Mouse (Mus musculus) lung, postnatal 0 days (tissue): ENCODE results near the gene Bmx. TPM values are rescaled to one million over a fixed set of nuclear protein-coding genes. Genes with fewer than 3 reads are reported as not detected.

Experiments
- ATAC-seq: fragments of 200-750 bp; cut with Nextera tagmentation; 2 replicates; pipeline ENCODE4 v1.8.0; 2017; ENCODE audit warnings: moderate library complexity
- DNase-seq: peaks from one replicate; pipeline ENCODE4 v3.0.0-alpha.2; 2016; ENCODE audit warnings: low spot score
- H3K27ac ChIP-seq: fragments of 300-500 bp; sonication (generic); 2 replicates; pipeline ENCODE4 v1.5.1; 2014; ENCODE audit warnings: antibody characterized with exemption, mild to moderate bottlenecking, low read length, mixed read lengths
- H3K27me3 ChIP-seq: fragments of 300-500 bp; sonication (generic); replicated peaks from 2 replicates; pipeline ENCODE4 v1.6.1; 2014; ENCODE audit warnings: low read length, mixed read lengths; ENCODE audit not compliant: insufficient read depth
- H3K36me3 ChIP-seq: fragments of 300-500 bp; sonication (generic); 2 replicates; pipeline ENCODE4 v1.6.1; 2014; ENCODE audit warnings: low read length, mixed read lengths; ENCODE audit not compliant: insufficient read depth
- H3K4me1 ChIP-seq: fragments of 300-500 bp; sonication (generic); 2 replicates; pipeline ENCODE4 v1.6.1; 2014; ENCODE audit warnings: antibody characterized with exemption, low read depth, low read length, mixed read lengths; ENCODE audit not compliant: insufficient read depth
- H3K4me2 ChIP-seq: fragments of 300-500 bp; sonication (generic); replicated peaks from 2 replicates; pipeline ENCODE4 v1.6.1; 2014; ENCODE audit warnings: low read depth, mild to moderate bottlenecking, low read length, moderate library complexity, mixed read lengths
- H3K4me3 ChIP-seq: fragments of 300-500 bp; sonication (generic); 2 replicates; pipeline ENCODE4 v1.5.1; 2014; ENCODE audit warnings: low read depth, low read length
- H3K9ac ChIP-seq: fragments of 300-500 bp; sonication (generic); replicated peaks from 2 replicates; pipeline ENCODE4 v1.6.1; 2014; ENCODE audit warnings: low read depth, mild to moderate bottlenecking
- H3K9me3 ChIP-seq: fragments of 300-500 bp; sonication (generic); 2 replicates; pipeline ENCODE4 v1.6.1; 2016; ENCODE audit warnings: low read length, mixed read lengths
- CTCF ChIP-seq: IDR thresholded peaks from 2 replicates; pipeline ENCODE4 v1.5.1; 2016; ENCODE audit warnings: antibody characterized with exemption, mild to moderate bottlenecking
- EP300 ChIP-seq: IDR thresholded peaks from 2 replicates; pipeline ENCODE4 v1.6.1; 2016; ENCODE audit warnings: antibody characterized with exemption, mild to moderate bottlenecking, control low read depth
- WGBS: fragments of 180-500 bp; shearing (Covaris S2); extraction: QIAGEN DNeasy Blood & Tissue Kit; methylation state at CpG from one replicate; pipeline ENCODE4 v1.1.7; 2014; 5-methylcytosine and 5-hydroxymethylcytosine counted together
- polyA plus RNA-seq: library from polyadenylated mRNA; unstranded; fragments of >200 nt; fragmentation: Nextera tagmentation; extraction: Ambion mirVana; gene quantifications from 2 replicates; pipeline ENCODE4 v1.2.1, GENCODE M21; 2015

Gene Bmx
- polyA plus RNA-seq, 1 experiment from 2014 or later: 2.7 TPM

DNA sequence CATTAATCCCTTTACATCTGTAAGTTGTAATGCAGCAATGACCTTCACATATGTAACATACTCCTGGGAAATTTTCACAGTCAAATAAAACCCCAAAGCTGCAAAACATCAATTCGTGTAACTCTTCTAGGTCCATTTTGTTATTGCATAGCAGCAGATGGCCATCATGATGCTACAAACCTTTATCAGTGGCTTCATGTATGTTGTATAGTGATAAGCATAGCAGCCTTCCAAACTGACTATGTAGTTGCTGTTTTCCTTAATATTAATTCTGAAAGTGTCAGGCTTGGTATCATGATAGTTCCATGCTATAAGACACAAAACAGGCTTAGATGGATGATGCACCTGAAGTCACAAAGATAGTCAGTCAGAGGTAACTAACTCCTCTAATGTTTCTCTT is 93.3 kb downstream of the Bmx start:
- TF ChIP-seq EP300 (no peak), CTCF (no peak)
- no peak for ATAC-seq
- Histone ChIP-seq H3K4me2 (no peak overlapping the region), H3K9ac (no peak overlapping the region), H3K27me3 (no peaks in the 10 kb centered on the region), H3K9me3 (no peaks in the 10 kb centered on the region), H3K27ac (no peak overlapping the region), H3K4me1 (no peaks in the 10 kb centered on the region), H3K4me3 (no peak overlapping the region), H3K36me3 (no peaks in the 10 kb centered on the region)
- no peak for DNase-seq
- WGBS: 80% methylated on average over 1 of the region's 1 CpGs

GRCm38 (mm10) chrX:164154594-164154993 is 103.4 kb downstream of the Bmx start:
- no peak for ATAC-seq
- Histone ChIP-seq H3K4me1 (no peaks in the 10 kb centered on the region), H3K27me3 (no peaks in the 10 kb centered on the region), H3K9me3 (no peaks in the 10 kb centered on the region), H3K4me3 (no peak overlapping the region), H3K36me3 (no peaks in the 10 kb centered on the region), H3K27ac (no peak overlapping the region), H3K4me2 (no peak overlapping the region), H3K9ac (no peak overlapping the region)
- TF ChIP-seq CTCF (no peak), EP300 (no peak)
- 76% methylated on average over 5 of the region's 5 CpGs for WGBS
- DNase-seq: no peak

DNA sequence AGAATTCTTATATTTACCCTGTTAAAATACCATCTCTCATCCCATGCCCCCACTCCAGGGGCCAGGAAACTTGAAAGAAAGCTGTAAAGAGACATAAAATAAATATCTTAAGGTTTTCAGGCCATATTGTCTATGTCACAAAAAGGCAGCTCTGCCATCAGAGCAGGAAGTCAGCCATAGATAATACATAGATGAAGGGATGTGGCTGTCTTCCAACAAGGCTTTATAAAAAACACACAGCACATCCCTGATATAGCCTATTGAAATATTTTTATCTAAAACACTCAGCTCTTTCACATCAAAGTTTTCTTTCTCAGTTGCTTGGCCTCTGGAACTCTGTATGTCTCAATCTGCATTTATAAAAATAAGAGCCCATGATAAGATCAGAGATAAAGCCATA is 104.4 kb downstream of the Bmx start:
- H3K27ac ChIP-seq: no peak overlapping the region
- H3K4me3 ChIP-seq: no peak overlapping the region
- H3K9me3 ChIP-seq: no peaks in the 10 kb centered on the region
- TF ChIP-seq EP300: no peak
- TF ChIP-seq CTCF: no peak
- H3K4me1 ChIP-seq: no peaks in the 10 kb centered on the region
- no peak overlapping the region for H3K4me2 ChIP-seq
- no peaks in the 10 kb centered on the region for H3K36me3 ChIP-seq
- no peaks in the 10 kb centered on the region for H3K27me3 ChIP-seq
- H3K9ac ChIP-seq: no peak overlapping the region
- DNase-seq (no peak), ATAC-seq (no peak)

DNA sequence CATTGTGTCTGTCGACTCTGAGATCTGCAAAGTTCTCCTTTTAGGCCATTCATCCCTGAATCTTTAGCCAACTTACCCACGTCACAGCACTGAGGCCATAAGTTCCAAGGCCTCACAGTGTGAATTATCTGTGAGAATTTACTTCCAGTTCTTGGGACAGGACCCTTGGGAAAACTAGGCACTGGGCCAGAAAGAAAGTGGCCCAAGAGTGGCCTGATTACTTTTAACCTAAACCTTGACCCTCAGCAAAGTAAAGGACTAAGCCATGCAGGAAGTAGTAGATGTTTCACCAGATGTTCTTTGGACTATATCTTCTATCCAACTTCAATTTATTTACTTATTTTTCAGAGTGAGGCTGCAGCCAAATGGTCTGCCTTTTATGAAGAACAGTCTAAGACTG is 105.3 kb downstream of the Bmx start:
- 44% methylated on average over 2 of the region's 2 CpGs for whole genome bisulfite sequencing

GRCm38 (mm10) chrX:164145463-164146250 is 112.3 kb downstream of the Bmx start:
- ATAC-seq (no peak), DNase-seq (no peak)

More for the DNA sequence above, 105.3 kb downstream of the Bmx start:
- Histone ChIP-seq H3K27me3 (no peaks in the 10 kb centered on the region), H3K9ac (no peak overlapping the region), H3K4me3 (no peak overlapping the region), H3K4me1 (no peaks in the 10 kb centered on the region), H3K9me3 (no peaks in the 10 kb centered on the region), H3K27ac (no peak overlapping the region), H3K36me3 (no peaks in the 10 kb centered on the region), H3K4me2 (no peak overlapping the region)
- ATAC-seq (peak; percentile 23; the same call in 1 of the 2 replicates), DNase-seq (no peak)
- TF ChIP-seq CTCF (no peak), EP300 (no peak)

More at GRCm38 (mm10) chrX:164145463-164146250, 112.3 kb downstream of the Bmx start:
- H3K9ac ChIP-seq: no peak overlapping the region
- no peaks in the 10 kb centered on the region for H3K27me3 ChIP-seq
- H3K4me2 ChIP-seq: no peak overlapping the region
- no peak overlapping the region for H3K4me3 ChIP-seq
- no peak overlapping the region for H3K27ac ChIP-seq
- TF ChIP-seq EP300: no peak
- no peak for TF ChIP-seq CTCF
- H3K36me3 ChIP-seq: no peaks in the 10 kb centered on the region
- 47% methylated on average over 6 of the region's 6 CpGs for WGBS
- no peaks in the 10 kb centered on the region for H3K9me3 ChIP-seq
- H3K4me1 ChIP-seq: no peaks in the 10 kb centered on the region

Other genes with a start within 250 kb of the Bmx start
- 1.0 and 1.1 TPM in 2 replicates for gene Car5b, start 230.2 kb downstream of the Bmx start, polyA plus RNA-seq
- 7.9 and 9.6 TPM in 2 replicates for gene Siah1b, start 181.7 kb downstream of the Bmx start, polyA plus RNA-seq
- not detected in 2 replicates for gene Cltrn, start 169.4 kb downstream of the Bmx start, polyA plus RNA-seq
- 7.6 and 11.9 TPM in 2 replicates for gene Ace2, start 118.9 kb downstream of the Bmx start, polyA plus RNA-seq
- 24.0 and 24.2 TPM in 2 replicates for gene Pir, start 11.2 kb upstream of the Bmx start, polyA plus RNA-seq
- 26.6 and 26.8 TPM in 2 replicates for gene Vegfd, start 115.2 kb upstream of the Bmx start, polyA plus RNA-seq
- gene Piga, start 161.6 kb upstream of the Bmx start, polyA plus RNA-seq: 6.1 and 7.0 TPM in 2 replicates
- gene Asb11, start 178.8 kb upstream of the Bmx start, polyA plus RNA-seq: 0.70 and 1.3 TPM in 2 replicates
- not detected in 2 replicates for gene Asb9, start 248.1 kb upstream of the Bmx start, polyA plus RNA-seq